Mouse (Mus musculus) small intestine, adult 2 months (tissue): ENCODE measurements around the gene Zfp710. TPM values are rescaled to one million over a fixed set of nuclear protein-coding genes. Genes with fewer than 3 reads are reported as not detected.

ENCODE experiments used
- H3K27ac ChIP-seq: fragments of 200-500 bp; 2 replicates; pipeline ENCODE4 v1.5.1; 2012; ENCODE audit warnings: low read depth, low read length, control low read depth, inconsistent platforms; ENCODE audit not compliant: insufficient read depth
- H3K27me3 ChIP-seq: fragments of 200-500 bp; 2 replicates; pipeline ENCODE4 v1.6.1; 2012; ENCODE audit warnings: mild to moderate bottlenecking, moderate library complexity, low read length, inconsistent platforms; ENCODE audit not compliant: control insufficient read depth, insufficient read depth
- H3K36me3 ChIP-seq: fragments of 200-500 bp; 2 replicates; pipeline ENCODE4 v1.6.1; 2012; ENCODE audit warnings: mild to moderate bottlenecking, low read length, control low read depth, inconsistent platforms; ENCODE audit not compliant: control insufficient read depth, insufficient read depth
- H3K4me1 ChIP-seq: fragments of 200-500 bp; 2 replicates; pipeline ENCODE4 v1.6.1; 2012; ENCODE audit warnings: low read length, inconsistent platforms, mixed read lengths; ENCODE audit not compliant: control insufficient read depth, insufficient read depth, insufficient read length
- H3K4me3 ChIP-seq: fragments of 200-500 bp; 2 replicates; pipeline ENCODE4 v1.5.1; 2012; ENCODE audit warnings: low read depth, mild to moderate bottlenecking, control low read depth, inconsistent platforms, low read length, moderate library complexity
- CTCF ChIP-seq: fragments of 200-500 bp; IDR thresholded peaks from 2 replicates; pipeline ENCODE4 v1.5.1; 2012; ENCODE audit warnings: low read depth, mild to moderate bottlenecking, control low read depth, inconsistent platforms, low read length, moderate library complexity, mixed read lengths; ENCODE audit not compliant: insufficient replicate concordance, insufficient read length; ENCODE audit errors: extremely low read depth
- POLR2A ChIP-seq: fragments of 200-500 bp; IDR thresholded peaks from 2 replicates; pipeline ENCODE4 v1.6.1; 2012; ENCODE audit warnings: low read depth, mild to moderate bottlenecking, control low read depth, inconsistent platforms, low read length, moderate library complexity
- WGBS: fragments of 180-500 bp; shearing (Covaris S2); methylation state at CpG from one replicate; pipeline ENCODE4 v1.1.7; 2018; 5-methylcytosine and 5-hydroxymethylcytosine counted together
- polyA plus RNA-seq: library from polyadenylated mRNA; depleted of rRNA; stranded (reverse); fragments of >200 nt; gene quantifications from 2 replicates; pipeline ENCODE4 v1.2.3, GENCODE M21; 2012

The Zfp710 gene
- polyA plus RNA-seq, 1 experiment, result 67.9 TPM

DNA sequence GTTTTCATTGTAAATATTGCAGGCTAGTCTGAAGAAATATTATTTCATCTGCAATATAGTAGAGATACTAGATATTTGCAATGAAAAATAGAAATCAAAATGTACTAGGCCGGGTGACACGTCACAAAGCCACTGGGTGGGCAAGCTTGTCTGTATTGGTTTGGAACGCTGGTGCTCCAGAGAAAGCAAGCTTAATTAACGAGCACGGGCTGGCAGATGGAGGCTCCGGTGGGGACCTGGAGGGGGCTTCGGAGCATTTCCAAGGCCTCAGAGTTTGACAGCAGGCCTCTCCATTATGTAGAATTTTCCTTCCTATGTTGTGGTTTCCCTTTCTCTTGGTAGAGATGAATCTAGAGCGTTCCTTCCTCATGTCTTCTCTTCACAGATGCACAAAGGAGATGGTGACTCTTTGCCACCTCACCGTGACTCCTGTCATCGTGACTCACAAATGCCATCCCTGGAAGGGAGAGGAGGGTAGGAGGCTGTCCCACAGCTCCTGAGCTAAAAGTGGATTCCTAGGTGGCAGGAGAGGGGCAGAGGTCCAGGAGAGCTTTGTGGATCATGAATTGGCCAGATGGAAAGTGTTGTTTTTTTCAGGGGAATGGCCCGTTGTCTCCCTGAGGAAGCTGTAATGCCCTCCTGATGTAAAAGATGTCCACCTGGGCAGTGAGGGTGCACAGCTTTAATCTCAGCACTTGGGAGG is 22.1 kb upstream of the Zfp710 start:
- H3K36me3 ChIP-seq, result no peaks in the 10 kb centered on the region
- H3K4me1 ChIP-seq, result peaks cover 20% of the 10 kb centered on the region; the same call in 1 of the 2 replicates
- H3K4me3 ChIP-seq, result no peak overlapping the region
- no peak overlapping the region for H3K27ac ChIP-seq
- H3K27me3 ChIP-seq, result no peaks in the 10 kb centered on the region
- WGBS, result 92% methylated on average over 11 of the region's 11 CpGs
- TF ChIP-seq CTCF, result no peak
- no peak for TF ChIP-seq POLR2A

DNA sequence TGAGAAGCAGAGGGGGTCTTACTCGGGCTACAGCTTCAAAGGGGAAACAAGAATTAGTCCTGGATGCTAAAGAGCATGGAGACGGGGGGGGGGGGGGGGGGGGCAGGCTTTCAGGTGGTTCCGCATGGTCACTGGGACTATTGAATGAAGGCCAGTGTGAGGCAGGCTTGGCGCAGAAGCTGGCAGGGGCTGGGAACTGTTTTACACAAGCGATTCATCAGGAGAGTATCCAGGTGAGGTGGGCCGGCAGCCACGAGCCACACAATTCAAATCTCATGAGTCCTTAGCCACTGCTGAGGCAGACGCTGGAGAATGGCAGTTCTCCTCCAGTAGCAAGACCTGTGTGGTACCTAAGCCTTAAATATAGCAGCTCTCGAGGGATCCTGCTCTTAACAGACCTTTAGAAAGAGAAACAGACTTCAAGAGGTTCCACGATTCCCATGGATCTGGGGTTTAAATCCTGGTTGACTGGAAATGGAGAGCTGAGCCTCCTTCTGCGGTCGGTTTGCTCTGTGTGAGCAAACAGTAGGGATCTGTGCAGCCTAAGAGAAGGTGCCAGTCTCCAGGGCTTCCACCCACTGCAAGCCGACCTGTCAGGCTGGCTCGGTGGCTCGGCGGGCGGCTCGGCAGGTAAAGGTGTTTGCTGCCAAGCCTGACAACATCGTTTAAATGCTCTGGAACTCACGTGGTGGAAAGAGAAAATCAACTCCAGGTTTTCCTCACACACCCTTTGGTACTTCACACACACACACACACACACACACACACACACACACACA is 19.6 kb upstream of the Zfp710 start:
- WGBS, result 56% methylated on average over 20 of the region's 20 CpGs
- no peak overlapping the region for H3K27ac ChIP-seq
- no peaks in the 10 kb centered on the region for H3K27me3 ChIP-seq
- H3K4me3 ChIP-seq, result no peak overlapping the region
- TF ChIP-seq CTCF (no peak), POLR2A (no peak)
- peaks cover 3% of the 10 kb centered on the region; the same call in 1 of the 2 replicates for H3K4me1 ChIP-seq
- H3K36me3 ChIP-seq, result no peaks in the 10 kb centered on the region

DNA sequence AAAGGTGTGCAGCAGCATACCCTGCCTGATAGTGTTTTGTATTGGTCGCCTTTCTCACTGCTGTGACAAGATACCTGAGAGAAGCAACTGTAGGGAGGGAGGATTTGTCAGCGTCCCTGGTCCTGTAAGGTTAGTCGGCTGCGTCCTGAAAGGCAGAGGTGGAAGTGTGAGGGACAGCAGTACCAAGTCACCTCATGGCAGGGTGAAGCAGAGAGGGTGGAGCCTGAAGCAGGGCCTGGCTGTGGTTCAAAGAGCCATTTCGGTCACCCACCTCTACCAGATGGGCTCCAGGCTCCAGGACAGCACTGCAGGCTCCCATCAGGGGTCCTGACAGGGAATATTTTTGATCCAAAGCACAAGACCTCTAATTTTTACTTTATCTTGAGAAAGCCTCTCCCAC is 13.9 kb upstream of the Zfp710 start:
- TF ChIP-seq CTCF (no peak), POLR2A (no peak)
- H3K4me1 ChIP-seq, result no peaks in the 10 kb centered on the region; the same call in 1 of the 2 replicates
- H3K27ac ChIP-seq, result no peak overlapping the region
- H3K4me3 ChIP-seq, result no peak overlapping the region
- H3K27me3 ChIP-seq, result no peaks in the 10 kb centered on the region
- 88% methylated on average over 5 of the region's 5 CpGs for WGBS
- H3K36me3 ChIP-seq, result no peaks in the 10 kb centered on the region

DNA sequence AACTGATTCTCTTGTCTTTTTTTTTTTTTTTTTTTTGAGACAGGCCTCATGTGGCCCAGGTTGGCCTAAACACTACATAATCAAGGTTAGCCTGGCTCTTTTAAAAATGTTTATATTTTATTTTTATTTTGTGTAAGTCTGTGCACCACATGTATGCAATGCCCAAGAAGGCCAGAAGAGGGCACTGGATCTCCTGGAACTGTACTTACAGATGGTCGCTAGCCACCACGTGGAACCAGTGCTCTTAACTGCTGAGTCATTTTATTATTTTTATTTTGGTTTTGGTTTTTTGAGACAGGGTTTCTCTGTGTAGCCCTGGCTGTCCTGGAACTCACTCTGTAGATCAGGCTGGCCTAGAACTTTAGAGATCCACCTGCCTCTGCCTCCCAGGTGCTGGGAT is 13.1 kb upstream of the Zfp710 start:
- WGBS, result 50% methylated on average over 2 of the region's 2 CpGs
- Histone ChIP-seq H3K27ac (no peak overlapping the region), H3K4me3 (no peak overlapping the region), H3K36me3 (no peaks in the 10 kb centered on the region), H3K4me1 (no peaks in the 10 kb centered on the region; the same call in 1 of the 2 replicates), H3K27me3 (no peaks in the 10 kb centered on the region)
- TF ChIP-seq POLR2A (no peak), CTCF (peak; percentile 45; the same call in 1 of the 2 replicates)

DNA sequence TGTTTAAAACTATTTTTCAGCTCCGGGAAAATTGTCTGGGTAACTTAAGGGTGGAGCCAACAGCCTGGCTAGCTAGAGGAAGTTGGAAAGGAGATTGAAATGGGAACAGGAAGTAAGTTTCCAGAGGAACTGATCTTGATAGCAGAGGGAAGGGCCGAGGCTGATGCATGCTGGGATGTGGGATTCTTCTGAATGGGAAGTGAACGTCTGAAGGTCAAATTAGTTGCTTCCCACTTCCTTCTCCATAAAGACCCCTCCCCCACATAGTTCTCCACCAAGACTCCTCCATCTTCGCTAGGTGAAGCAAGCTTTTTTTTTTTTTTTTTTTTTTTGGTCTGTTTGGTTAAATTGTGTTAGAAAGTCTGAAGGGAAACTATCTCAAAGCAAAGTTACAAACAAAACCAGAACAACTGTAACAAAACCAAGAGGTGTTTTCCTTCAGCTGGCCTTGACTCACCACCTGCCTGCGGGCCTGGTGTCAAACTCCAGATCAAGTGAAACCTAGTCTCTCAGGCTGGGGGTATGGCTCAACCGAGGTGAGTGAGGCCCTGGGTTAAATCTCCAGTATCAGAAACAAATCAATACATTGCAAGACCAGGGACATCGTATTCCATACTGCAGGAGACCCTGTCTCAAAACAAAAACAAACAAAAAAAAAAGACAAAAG is 10.6 kb upstream of the Zfp710 start:
- H3K4me3 ChIP-seq, result no peak overlapping the region
- H3K4me1 ChIP-seq, result peaks cover under 1% of the 10 kb centered on the region; the same call in 1 of the 2 replicates
- WGBS, result 40% methylated on average over 7 of the region's 7 CpGs
- H3K27me3 ChIP-seq, result no peaks in the 10 kb centered on the region
- H3K36me3 ChIP-seq, result no peaks in the 10 kb centered on the region
- TF ChIP-seq POLR2A (no peak), CTCF (no peak)
- H3K27ac ChIP-seq, result peak overlapping the region; percentile 87

DNA sequence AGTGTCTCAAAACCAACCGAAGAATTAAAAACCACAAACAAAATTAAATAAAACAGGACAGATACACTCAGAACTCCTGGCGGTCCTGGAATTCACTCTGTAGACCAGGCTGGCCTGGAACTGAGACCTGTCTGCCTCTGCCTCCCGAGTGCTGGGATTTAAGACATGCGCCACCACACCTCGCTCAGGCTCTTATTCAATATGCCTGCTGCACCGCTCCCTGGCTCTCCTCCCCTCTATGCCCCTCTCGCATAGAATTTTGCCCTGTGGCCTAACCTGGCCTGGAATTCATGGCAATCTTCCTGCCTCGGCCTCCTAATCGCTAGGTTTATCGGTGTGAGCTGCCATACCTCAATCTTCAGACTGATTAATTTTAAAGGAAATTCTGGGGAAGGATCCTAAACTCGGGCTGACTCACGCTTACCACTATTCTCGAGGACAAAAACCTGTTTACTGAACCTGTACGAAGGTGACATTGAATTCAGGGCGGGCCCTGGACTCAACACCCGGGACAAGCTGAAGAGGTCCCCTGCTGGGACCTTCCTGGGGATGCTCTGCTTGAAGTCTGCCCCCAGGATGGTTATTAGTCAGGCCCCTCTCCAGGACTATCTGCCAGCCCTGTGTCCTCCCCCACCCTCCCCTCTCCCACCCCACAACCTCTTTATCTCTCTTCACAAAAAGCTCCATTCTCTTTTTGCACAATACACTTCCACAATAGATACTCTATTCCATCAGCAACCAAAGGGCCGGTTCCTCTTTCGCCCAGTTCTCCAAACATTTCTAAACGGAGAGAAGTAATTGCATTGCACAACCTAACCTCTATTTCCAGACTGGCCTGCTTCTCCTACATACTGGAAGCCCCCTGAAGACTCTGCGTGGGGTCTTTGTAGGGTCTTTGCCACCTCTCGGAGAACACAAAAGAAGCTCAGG is 9.5 kb upstream of the Zfp710 start:
- 89% methylated on average over 21 of the region's 21 CpGs for WGBS
- Histone ChIP-seq H3K27ac (peak overlapping the region; percentile 17; the same call in 1 of the 2 replicates), H3K27me3 (no peaks in the 10 kb centered on the region), H3K36me3 (no peaks in the 10 kb centered on the region), H3K4me1 (peaks cover 3% of the 10 kb centered on the region; the same call in 1 of the 2 replicates), H3K4me3 (no peak overlapping the region)
- TF ChIP-seq CTCF (no peak), POLR2A (no peak)
